Mouse (Mus musculus): ENCODE data around the gene Mgea5. TPM values are rescaled to one million over a fixed set of nuclear protein-coding genes. Genes with fewer than 3 reads are reported as not detected.

The Mgea5 gene
- total RNA-seq, 4 experiments from 2014 or later, result 67.3 to 95.3 (median 84.0) TPM

DNA sequence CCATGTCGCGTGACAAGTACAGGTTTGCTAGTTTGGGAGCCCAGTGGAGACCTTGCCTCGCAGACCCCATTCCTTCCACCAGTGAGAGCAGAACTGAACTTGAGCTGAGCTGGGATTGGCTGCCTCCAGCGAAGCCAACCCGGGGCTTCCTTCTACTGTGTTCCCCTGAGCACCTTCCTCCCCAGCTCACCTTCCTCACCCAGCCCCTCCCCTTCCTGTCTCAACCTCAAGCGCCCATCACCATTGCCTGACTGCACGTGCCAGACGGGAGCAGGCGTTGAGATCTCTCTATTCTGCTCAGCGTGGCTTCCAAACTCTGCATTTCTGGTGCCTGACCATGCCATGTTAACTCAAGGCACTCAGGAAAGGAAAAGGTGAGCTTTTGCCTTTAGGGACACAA, 56.4 kb downstream of the Mgea5 start:
- no peak for DNase-seq

DNA sequence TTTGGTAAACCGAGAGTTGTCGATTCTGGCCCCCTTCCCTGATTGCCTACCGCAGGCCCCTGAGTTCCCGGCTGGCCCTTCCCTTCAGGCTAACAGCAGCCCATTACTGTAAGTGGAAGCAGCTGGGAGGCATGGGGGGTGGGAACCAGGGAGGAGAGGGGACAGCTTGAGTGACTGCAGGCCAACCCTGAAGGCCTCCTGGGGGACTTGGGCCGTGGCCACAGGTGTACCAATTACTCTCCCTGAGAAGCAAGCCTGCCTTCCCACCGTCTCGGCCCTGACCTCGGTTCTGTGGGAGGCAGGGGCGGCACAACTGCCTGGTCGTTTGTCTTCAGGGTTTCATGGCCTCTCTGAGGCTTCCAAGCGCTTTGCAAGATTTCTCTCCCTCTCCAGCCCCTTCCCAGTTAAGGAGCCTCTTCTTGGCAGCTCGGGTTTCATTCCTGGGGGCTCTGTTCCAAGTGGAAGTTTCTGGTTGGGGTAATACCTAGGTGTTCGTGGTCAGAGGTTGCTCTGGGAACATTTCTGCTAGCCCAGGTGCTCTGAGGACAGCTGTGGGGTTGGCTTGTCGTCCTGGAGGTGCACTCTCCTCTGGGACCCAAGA, 57.9 kb downstream of the Mgea5 start:
- DNase-seq, result no peak

DNA sequence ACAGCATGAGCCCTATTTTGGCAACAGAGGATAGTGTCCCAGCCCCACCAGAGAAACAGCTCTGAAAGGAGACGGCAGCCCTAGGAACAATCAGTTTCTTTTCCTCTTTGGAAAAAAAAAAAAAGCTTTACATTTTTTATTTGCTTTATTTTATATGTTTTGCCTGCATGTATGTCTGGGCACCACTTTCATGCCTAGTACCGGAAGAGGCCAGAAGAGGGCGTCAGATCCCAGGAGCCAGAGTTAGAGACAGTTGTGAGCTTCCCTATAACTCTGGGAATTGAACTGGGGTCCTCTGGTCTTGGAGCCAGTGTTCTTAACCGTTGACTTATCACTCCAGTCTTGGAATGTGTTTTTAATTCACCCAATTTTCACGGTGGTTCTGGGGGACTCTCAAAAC, 61.4 kb downstream of the Mgea5 start:
- DNase-seq, result no peak

DNA sequence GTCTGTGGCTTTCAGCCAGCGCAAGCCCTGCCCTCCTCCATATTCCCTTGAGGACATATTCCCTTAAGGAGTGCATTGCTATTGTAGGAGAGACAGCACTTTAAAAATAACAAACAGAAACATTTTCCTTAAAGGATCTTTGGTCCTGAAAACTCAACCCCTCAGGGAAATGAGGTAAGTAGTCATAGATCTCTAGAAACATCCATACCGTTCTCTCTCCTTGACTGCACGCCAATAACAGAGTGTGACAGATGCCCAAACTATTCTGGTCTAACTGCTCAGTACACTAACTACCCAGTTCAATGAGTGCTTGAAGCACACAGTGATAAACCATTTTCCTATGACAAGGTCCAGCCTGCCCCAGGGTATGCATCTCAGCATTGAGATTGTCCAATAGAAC, 65.4 kb downstream of the Mgea5 start:
- no peak for DNase-seq

DNA sequence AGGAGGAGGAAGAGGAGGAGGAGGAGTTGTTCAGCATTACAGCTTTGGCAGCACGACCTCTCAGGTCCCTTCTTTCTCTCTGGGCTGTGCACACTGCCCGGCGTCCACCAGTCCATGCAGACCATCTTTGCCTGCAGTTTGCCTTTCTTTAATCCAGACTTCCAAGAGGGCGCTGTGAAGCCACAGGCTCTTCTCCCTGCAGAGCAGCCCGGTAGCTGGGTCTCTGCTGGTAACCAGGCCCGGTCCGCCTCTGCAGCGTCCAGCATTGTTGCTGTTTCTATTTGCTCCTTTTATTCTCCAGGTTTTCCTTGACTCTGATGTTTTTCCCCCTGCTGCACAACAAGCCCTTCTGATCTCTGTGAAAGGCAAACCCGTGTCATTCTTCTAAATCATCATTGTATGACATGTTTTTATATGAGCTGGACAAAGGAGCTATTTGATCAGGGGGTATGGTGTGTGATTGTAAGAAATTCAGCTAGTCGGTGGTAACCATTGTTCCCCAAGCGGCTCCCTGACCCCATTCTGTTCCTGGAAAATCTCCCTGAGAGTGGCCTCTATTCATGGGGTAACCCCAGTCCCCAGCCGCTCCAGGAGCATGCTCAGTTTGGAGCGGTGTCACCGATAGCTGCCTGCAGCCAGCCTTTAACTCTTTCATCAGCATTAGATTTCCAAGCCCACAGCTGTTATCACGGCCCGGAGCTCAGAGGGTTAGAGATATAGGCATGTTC, 66.0 kb downstream of the Mgea5 start:
- peak; percentile 18 for DNase-seq

DNA sequence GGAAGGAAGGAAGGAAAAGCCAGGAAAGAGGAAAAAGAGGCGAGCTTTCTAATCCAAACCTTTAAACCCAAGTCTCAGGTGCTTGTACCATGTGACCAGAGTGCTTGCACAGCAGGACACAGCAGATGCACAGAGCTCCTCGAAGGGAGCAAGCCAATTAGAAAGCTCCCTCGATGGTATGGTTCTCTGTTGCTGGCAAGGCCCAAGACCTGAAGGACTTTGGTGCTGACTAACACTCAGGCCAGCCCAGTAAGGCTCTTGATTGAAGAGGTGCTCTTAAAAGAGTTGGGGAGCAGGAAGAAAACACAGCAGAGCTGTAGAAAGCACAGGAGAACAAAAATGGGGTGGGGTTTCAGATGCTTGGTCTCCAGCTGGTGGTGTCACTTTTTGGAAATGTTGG, 74.9 kb downstream of the Mgea5 start:
- DNase-seq, result no peak

Other genes starting within 250 kb of the Mgea5 start
- gene Poll, start 223.3 kb downstream of the Mgea5 start, total RNA-seq (2022), result 10 to 100 TPM; 15.2 to 18.4 (median 16.7) TPM
- gene Gm17018, start 223.2 kb downstream of the Mgea5 start, total RNA-seq (2022), result 10 to 100 TPM; 34.3 to 43.0 (median 36.2) TPM
- gene Fbxw4, start 123.5 kb downstream of the Mgea5 start, total RNA-seq (2022), result 10 to 100 TPM; 25.6 to 36.1 (median 30.8) TPM
- not detected for gene Fgf8, start 40.9 kb downstream of the Mgea5 start, total RNA-seq (2022)
- 10 to 100 TPM; 26.4 to 35.4 (median 29.2) TPM for gene Npm3, start 34.2 kb downstream of the Mgea5 start, total RNA-seq (2022)
- gene Kcnip2, start 32.2 kb upstream of the Mgea5 start, total RNA-seq (2022), result 1 to 10 TPM in 1 of 4 experiments, under 1 TPM in 3; 0.45 to 2.0 (median 0.61) TPM
- 10 to 100 TPM; 19.0 to 27.7 (median 20.8) TPM for gene Armh3, start 214.7 kb upstream of the Mgea5 start, total RNA-seq (2022)
- gene Hps6, start 219.7 kb upstream of the Mgea5 start, total RNA-seq (2022), result 10 to 100 TPM; 13.0 to 25.3 (median 19.9) TPM

Measured in adrenal gland, adult 8-10 months (tissue).